Mouse (Mus musculus) gastrocnemius, postnatal 14 days (tissue): ENCODE measurements around the gene Dlg2. TPM values are rescaled to one million over a fixed set of nuclear protein-coding genes. Genes with fewer than 3 reads are reported as not detected.

ENCODE experiments used
- DNase-seq: peaks from one replicate; pipeline ENCODE4 v3.0.0; 2021; ENCODE audit warnings: mixed read lengths
- intact Hi-C: fragments of 180-260 bp; cut with DNase I; formaldehyde crosslinking; loops from one replicate; pipeline ENCODE4 v1.15.1; 2025; ENCODE audit warnings: low total_unique reads
- long read RNA-seq, 2 experiments: library from polyadenylated mRNA; stranded (forward); transcript quantifications; one replicate each; pipeline ENCODE4 v2.0.0; 2021
- total RNA-seq, 2 experiments: library from RNA; stranded (reverse); gene quantifications; 2 replicates each; pipeline ENCODE4 v1.2.3; 2021

Gene Dlg2
- total RNA-seq = under 1 TPM; 0.51 to 0.69 TPM
- long read RNA-seq, experiment 1 = 0 reads
- long read RNA-seq, experiment 2, partial matches to known transcripts = 0 of 2 reads
- long read RNA-seq, experiment 2, other reads (novel, unspliced or antisense) = 2 of 2 reads

- intact Hi-C loops = no loop called here
- no peak for DNase-seq
These were observed at the start of gene Dlg2 for GRCm38 (mm10) chr7:90476313-90477245. TSS of gene Dlg2 (plus strand) at chr7:90476672.

GRCm38 (mm10) chr7:90427006-90427405 lies 49.5 kb upstream of the Dlg2 start:
- intact Hi-C loops = no loop called here
- DNase-seq = peak; percentile 8

GRCm38 (mm10) chr7:90432221-90432620 lies 44.3 kb upstream of the Dlg2 start:
- intact Hi-C loops = no loop called here
- DNase-seq = no peak

GRCm38 (mm10) chr7:90440044-90440443 lies 36.4 kb upstream of the Dlg2 start:
- intact Hi-C loops = no loop called here
- DNase-seq = no peak

- DNase-seq = no peak
- intact Hi-C loops = no loop called here
These were observed 34.4 kb upstream of the Dlg2 start for GRCm38 (mm10) chr7:90442070-90442469.

- DNase-seq = peak; percentile 96
- intact Hi-C loops = no loop called here
These were observed 33.9 kb upstream of the Dlg2 start, which contains the start of gene Crebzf for GRCm38 (mm10) chr7:90442518-90443080. TSS of gene Crebzf (plus strand) at chr7:90442729.

GRCm38 (mm10) chr7:90443101-90444091 lies 33.1 kb upstream of the Dlg2 start:
- intact Hi-C loops = no loop called here
- DNase-seq = peak; percentile 77

- intact Hi-C loops = no loop called here
- no peak for DNase-seq
These were observed 32.3 kb upstream of the Dlg2 start for GRCm38 (mm10) chr7:90444206-90444605.

- intact Hi-C loops = no loop called here
- DNase-seq = no peak
These were observed 20.2 kb upstream of the Dlg2 start for GRCm38 (mm10) chr7:90456149-90456844.

GRCm38 (mm10) chr7:90456845-90457468 lies 19.5 kb upstream of the Dlg2 start, which contains the start of gene Tmem126a:
TSS of gene Tmem126a (minus strand) at chr7:90457229.
- peak; percentile 89 for DNase-seq
- intact Hi-C loops = no loop called here

- DNase-seq = no peak
- intact Hi-C loops = no loop called here
These were observed 19.0 kb upstream of the Dlg2 start for GRCm38 (mm10) chr7:90457517-90457916.

GRCm38 (mm10) chr7:90460330-90460729 lies 16.1 kb upstream of the Dlg2 start:
- intact Hi-C loops = no loop called here

GRCm38 (mm10) chr7:90460930-90461329 lies 15.5 kb upstream of the Dlg2 start:
- intact Hi-C loops = no loop called here
- DNase-seq = peak; percentile 35

More at GRCm38 (mm10) chr7:90460330-90460729, 16.1 kb upstream of the Dlg2 start:
- no peak for DNase-seq

- intact Hi-C loops = no loop called here
- no peak for DNase-seq
These were observed 15.0 kb upstream of the Dlg2 start for GRCm38 (mm10) chr7:90461441-90461840.

GRCm38 (mm10) chr7:90473511-90473910 lies 3.0 kb upstream of the Dlg2 start:
- DNase-seq = no peak
- intact Hi-C loops = no loop called here

- DNase-seq = peak; percentile 98
- intact Hi-C loops = no loop called here
These were observed 619 bp upstream of the Dlg2 start, which contains the start of gene Tmem126b for GRCm38 (mm10) chr7:90475793-90476312. TSS of gene Tmem126b (minus strand) at chr7:90476001.

- intact Hi-C loops = no loop called here
- DNase-seq = no peak
These were observed 6.1 kb downstream of the Dlg2 start for GRCm38 (mm10) chr7:90482607-90483006.

- intact Hi-C loops = no loop called here
- DNase-seq = no peak
These were observed 31.7 kb downstream of the Dlg2 start for GRCm38 (mm10) chr7:90508124-90508523.
